Mouse (Mus musculus) right cerebral cortex, adult 2 months (tissue): Measurements from ENCODE around the gene Dtl.

Experiments used
- DNase-seq, 2 experiments: peaks; one replicate each; pipeline ENCODE4 v3.0.0; 2021 to 2022; ENCODE audit warnings: low spot score in 2 of 2

Gene Dtl

GRCm38 (mm10) chr1:191579524-191579923 is 4.2 kb upstream of the Dtl start:
- DNase-seq: no peak

- DNase-seq: peak in 1 of 2 experiments; percentile 13
Observed at GRCm38 (mm10) chr1:191574871-191575457, 380 bp downstream of the Dtl start.

GRCm38 (mm10) chr1:191573906-191574639 is 1.3 kb downstream of the Dtl start:
- DNase-seq: no peak

- no peak for DNase-seq
Observed at GRCm38 (mm10) chr1:191570415-191570814, 4.9 kb downstream of the Dtl start.

GRCm38 (mm10) chr1:191569625-191570024 is 5.7 kb downstream of the Dtl start:
- DNase-seq: no peak

GRCm38 (mm10) chr1:191567859-191568258 is 7.5 kb downstream of the Dtl start:
- no peak for DNase-seq

- peak; percentile 34 to 42 for DNase-seq
Observed at GRCm38 (mm10) chr1:191562823-191563365, 12.4 kb downstream of the Dtl start.

GRCm38 (mm10) chr1:191559779-191560178 is 15.6 kb downstream of the Dtl start:
- peak; percentile 23 to 27 for DNase-seq

GRCm38 (mm10) chr1:191557109-191557508 is 18.2 kb downstream of the Dtl start:
- no peak for DNase-seq

GRCm38 (mm10) chr1:191550786-191551185 is 24.6 kb downstream of the Dtl start:
- DNase-seq: no peak

GRCm38 (mm10) chr1:191543747-191544146 is 31.6 kb downstream of the Dtl start:
- no peak for DNase-seq

GRCm38 (mm10) chr1:191541619-191542018 is 33.7 kb downstream of the Dtl start:
- DNase-seq: peak in 1 of 2 experiments; percentile 6

- peak; percentile 68 to 72 for DNase-seq
Observed at GRCm38 (mm10) chr1:191541014-191541413, 34.3 kb downstream of the Dtl start.

GRCm38 (mm10) chr1:191540300-191540699 is 35.0 kb downstream of the Dtl start:
- DNase-seq: no peak

- DNase-seq: no peak
Observed at GRCm38 (mm10) chr1:191534896-191535295, 40.4 kb downstream of the Dtl start.

- DNase-seq: no peak
Observed at GRCm38 (mm10) chr1:191531023-191531422, 44.3 kb downstream of the Dtl start.

GRCm38 (mm10) chr1:191529406-191529805 is 45.9 kb downstream of the Dtl start:
- DNase-seq: no peak

GRCm38 (mm10) chr1:191527921-191528612 is 47.3 kb downstream of the Dtl start:
- DNase-seq: peak in 1 of 2 experiments; percentile 28

GRCm38 (mm10) chr1:191527089-191527488 is 48.3 kb downstream of the Dtl start:
- DNase-seq: peak; percentile 66 to 67

GRCm38 (mm10) chr1:191521395-191521794 is 53.9 kb downstream of the Dtl start:
- no peak for DNase-seq

GRCm38 (mm10) chr1:191520669-191521068 is 54.7 kb downstream of the Dtl start:
- DNase-seq: no peak

GRCm38 (mm10) chr1:191520194-191520593 is 55.1 kb downstream of the Dtl start:
- DNase-seq: no peak
